Mouse (Mus musculus) urinary bladder, postnatal 25 days (tissue): ENCODE results near the gene Timeless.
"Not testable (repeated sequence)": the region's sequence is repeated elsewhere in the genome, so short reads cannot be mapped to it uniquely, and the experiment has no call there.

Experiments
- DNase-seq: peaks from one replicate; pipeline ENCODE4 v3.0.0; 2022; ENCODE audit warnings: low spot score

Timeless gene

DNA sequence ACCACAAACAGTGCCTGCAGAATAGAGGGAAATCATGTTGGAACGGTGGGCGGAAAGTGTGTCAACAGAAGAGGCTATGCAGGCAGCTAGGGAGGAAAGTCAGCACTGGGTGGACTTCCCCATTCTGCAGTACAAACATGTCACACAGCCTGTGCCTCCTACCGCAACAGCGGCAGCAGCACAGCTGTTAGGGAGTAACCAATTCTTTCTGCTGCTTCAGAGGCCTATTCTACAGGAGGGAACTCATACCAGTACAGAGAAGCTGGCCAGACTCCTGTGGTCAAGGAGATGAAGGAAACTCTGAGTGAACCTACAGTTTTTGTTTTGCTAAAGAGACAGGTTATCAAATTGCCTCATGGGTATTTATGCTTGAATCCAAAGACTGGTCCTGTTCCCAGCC lies 27.1 kb downstream of the Timeless start:
- DNase-seq: no peak

DNA sequence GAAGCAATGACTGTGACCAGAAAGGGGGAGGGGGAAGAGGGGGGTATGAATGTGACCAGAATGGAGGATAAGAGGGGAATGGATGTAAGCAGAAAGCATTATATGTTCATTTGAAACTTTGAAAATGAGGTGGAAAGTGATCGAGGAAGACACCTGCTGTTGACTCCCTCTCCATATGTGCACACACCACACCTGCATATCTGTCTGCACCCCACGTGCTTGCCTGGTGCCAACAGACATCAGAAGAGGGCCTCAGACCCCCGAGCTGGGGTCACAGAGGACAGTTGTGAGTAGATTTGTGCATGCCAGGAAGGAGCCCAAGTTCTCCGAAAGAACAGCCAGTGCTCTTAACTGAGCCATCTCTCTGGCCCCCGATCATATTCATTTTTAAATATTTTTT lies 28.1 kb downstream of the Timeless start:
- DNase-seq: no peak

DNA sequence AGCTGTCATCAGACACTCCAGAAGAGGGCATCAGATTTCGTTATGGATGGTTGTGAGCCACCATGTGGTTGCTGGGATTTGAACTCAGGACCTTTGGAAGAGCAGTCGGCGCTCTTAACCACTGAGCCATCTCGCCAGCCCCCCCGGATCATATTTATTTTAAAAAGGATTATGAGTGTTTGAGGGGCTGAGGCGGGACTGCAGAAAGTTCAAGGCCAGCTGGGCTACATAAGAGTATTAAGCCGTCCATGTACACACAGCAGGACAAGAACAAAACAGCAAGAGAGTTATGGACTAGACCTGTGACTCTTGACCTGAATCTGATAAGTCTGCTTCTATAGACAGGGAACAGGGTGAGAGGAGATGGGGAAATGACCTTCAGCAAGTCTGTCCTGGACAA lies 28.5 kb downstream of the Timeless start:
- DNase-seq: not testable (repeated sequence)

DNA sequence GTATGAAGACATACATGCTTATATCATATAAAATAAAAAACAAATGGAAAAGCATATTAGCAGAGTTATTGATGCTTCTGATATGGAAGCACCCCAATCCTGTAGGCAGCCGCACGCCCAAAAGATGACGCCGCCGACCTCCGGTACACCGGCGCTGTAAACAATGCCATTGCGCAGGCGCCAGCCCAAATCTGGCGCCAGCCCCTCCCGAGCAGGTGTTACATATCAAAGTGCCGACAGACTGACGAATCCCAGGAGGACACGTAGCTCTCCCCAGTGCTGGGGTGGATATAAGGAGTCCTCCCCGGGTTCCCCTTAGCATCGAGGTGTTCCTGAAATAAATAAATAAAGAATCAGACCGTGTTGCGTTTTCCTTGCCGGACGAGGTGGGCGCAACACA lies 30.4 kb downstream of the Timeless start:
- no peak for DNase-seq

DNA sequence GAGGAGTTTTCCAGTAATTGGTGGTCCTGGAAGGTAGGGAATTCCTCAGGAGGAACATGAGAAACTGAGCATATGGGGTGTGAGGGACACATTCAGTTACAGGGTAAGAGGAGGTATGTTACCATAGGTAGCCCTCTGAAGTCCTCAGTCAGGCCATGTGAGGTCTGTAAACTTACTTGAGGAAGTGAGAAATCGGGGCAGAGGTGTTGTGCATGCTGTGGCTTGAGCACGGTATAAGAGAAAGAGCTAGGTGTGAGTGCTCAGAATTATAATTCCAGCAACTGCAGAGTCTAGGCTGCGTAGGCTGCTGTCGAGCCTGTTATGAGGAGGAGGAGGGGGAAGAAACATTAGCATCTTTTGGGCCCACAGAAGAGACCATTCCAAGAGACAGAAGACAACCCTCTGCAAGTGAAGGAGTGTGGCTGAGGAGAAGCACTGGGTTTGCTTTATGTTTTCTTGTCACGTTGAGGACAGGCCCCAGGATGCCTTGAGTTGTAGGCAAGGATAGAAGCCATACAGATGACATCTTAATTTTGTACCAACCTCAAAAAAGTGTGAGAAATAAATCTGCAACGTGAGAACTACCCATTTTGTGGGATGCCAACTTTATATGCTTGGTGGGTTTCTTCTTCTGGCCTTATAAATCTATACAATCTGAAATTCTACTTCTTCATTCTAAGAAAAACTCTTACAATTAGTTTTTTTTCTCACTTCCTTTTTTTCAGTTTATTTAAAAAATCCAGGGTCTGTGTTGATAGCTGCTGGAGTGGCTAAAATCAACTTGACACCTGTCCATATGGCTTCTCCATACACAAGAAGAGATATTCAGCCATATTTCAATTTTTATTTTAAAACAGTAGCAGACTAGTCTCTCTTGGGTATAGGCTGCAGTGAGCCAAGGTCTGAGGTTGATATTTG lies 31.8 kb downstream of the Timeless start:
- no peak for DNase-seq

DNA sequence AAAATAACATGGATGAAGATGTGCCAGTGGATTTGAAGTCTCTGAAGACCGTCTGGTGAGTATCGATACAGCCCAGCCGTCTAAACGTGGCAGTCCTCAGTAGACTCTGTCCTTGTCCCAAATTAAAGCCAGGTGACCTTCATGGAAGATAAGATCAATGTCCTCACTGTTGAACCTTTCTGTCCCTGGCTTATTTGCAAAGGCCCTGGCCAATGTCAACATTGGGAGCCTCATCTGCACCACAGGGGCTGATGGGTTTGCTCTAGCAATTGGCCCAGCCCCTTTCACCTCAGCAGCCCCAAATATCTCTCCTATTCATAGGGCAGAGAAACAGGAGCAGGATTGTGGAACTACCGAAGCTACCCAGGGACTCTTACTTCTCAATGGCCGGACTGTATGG lies 36.5 kb downstream of the Timeless start, which contains the start of gene Apof:
Gene Apof, plus strand, starts transcription at position 301 of the 400 bp plus-strand sequence.
- DNase-seq: no peak

DNA sequence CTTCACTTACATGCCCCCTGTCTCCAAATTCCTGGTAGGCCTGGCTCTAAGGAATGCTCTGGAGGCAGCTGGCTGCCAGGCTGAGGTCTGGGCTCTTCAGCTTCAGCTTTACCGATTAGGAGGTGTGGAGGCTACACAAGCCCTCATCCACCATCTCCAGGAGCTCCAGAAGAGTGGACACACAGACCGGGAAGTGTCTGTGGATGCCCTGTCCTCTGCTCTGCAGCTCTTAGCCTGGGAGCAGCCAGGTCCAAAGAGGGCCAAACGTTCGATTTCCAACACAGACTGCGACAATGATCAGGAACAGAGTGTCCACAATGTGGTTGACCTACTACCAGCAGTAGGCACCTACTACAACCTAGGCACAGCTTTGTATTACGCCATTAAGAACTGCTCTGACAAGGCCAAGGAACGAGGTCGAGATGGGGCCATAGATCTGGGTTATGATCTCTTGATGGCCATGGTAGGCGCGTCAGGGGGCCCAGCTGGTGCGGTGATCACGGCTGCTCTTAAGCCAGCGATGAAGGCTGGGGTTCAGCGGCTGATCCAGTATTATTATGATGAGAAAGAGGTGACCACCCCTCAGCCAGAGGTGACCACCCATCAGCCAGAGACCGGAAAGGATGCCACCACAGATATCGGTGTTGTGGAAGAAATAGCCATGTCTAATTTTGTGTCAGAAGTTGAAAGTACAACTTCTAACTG lies 37.5 kb downstream of the Timeless start:
- DNase-seq: no peak

DNA sequence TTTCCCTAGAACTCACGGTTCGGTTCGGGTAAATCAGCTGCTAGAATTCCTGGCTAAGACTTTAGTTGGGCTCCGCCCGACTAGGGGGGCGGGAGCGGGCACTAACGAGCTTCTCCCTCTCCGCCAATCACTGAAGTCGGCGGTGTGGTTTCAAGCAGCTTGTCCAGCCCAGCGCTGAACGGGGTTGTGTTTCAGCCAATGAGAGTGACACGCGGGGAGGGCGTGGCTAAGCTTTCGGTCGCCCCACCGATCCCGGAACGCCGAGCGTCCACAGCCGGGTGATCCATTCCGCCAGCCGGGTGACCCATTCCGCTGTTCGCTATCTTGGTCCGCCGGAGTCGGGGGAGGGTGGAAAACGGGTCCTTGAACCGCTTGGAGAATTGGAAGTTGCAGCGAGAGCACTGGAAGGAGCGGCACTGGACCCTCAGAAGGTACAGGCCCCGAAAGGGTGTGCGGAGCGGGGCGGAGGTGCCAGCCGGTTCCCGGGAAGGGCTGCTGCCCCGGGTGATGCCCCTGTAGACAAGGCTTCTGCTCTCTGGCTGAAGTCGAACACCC lies 38.5 kb downstream of the Timeless start, which contains the start of gene Stat2:
Gene Stat2, plus strand, starts transcription at position 273 of the 555 bp plus-strand sequence.
- DNase-seq: peak; percentile 93

DNA sequence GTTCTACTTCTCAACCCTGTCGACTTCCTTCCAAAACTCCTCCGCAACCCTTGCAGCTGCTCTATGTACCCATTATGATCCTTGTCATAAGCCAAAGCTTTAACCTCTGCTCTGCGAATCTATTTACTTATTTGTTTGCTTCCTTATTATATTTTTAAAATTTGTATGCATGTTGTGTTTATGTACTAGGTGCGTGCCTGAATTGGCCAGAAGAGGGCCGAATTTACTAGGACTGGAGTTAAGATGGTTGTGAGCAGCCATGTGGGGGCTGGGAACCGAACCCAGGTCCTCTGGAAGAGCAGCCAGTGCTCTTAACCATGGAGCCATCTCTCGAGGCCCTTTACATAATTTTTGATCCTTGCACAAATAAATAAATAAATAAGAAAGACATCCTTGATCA lies 39.0 kb downstream of the Timeless start:
- no peak for DNase-seq

DNA sequence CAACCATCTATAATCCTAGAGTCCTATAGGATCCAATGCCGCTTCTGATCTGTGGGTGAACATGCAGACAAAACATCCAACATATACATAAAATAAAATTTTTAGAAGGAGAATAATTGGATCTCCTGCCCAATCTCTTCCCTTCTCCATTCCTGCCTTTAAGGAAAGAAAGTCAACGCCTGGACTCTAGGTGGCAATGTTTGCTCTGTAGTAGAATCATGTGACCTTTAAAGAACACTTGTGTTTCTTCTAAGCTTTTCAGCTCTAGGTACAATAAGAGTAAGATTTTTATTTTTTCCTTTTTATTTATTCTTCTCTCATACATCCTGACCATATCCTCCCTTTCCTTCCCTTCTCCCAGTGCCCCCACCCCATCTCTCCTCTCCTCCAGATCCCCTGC lies 40.0 kb downstream of the Timeless start:
- no peak for DNase-seq

DNA sequence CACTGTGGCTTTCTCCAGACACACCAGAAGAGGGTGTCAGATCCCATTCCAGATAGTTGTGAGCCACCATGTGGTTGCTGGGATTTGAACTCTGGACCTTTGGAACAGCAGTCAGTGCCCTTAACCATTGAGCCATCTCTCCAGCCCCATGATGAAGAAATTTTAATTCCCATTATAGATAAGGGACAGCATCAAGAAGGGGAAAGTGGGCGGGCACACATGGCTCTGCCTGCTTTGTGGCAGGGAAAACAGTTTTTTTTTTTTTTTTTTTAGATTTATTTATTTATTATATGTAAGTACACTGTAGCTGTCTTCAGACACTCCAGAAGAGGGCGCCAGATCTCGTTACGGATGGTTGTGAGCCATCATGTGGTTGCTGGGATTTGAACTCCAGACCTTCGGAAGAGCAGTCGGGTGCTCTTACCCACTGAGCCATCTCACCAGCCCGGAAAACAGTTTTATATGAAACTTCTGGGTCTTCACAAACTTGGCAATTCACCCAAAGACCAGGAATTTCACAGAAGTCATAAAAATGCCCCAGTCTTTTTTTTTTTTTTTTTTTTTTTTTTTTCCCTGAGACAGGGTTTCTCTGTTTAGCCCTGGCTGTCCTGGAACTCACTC lies 41.1 kb downstream of the Timeless start:
- DNase-seq: not testable (repeated sequence)

DNA sequence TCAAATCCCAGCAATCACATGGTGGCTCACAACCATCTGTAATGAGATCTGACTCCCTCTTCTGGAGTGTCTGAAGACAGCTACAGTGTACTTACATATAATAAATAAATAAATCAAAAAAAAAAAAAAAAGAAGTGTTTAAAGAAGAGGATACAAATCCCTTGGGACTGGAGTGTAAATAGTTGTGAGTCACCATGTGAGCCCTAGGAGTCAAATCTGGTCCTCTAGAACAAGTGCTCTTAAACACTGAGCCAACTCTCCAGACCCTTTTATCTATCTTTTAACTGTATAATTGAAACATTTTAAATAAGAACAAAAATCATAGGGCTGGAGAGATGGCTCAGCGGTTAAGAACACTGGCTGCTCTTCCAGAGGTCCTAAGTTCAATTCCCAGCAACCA lies 43.5 kb downstream of the Timeless start:
- DNase-seq: not testable (repeated sequence)

DNA sequence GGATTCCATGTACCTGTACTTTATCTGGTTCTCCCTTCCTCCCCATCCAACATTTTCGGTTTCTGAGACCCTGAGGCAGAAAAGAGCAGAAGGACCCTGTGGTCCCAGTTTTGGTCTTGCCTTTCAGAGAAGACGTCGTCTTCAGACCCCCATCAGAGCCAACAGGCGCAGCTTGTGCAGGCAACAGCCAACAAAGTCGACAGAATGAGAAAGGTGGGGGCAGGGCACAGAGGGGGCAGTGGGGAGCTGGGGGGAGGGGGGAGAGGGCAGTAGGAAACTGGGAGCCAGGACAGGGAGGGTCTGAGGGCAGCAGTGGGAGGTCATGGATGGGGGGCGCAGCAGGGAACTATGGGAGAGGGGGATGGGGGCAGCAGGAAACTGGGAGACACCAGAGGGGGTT lies 46.3 kb downstream of the Timeless start:
- no peak for DNase-seq

DNA sequence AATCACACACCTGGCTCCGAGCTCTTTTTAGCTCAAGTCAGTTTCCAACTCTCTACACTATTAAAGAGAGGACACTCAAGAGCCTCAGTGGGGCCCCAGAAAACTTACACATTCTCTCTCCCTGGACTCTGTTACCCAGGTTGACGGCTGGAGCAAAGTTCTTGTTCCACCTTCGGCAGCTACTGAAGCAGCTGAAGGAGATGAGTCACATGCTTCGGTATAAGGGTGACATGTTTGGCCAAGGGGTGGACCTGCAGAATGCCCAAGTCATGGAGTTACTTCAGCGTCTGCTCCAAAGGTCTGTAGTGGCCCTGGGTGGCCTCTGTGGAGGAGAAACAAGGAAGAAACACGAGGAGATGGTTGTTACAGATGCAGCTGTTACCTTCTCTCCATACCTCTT lies 49.1 kb downstream of the Timeless start:
- no peak for DNase-seq

DNA sequence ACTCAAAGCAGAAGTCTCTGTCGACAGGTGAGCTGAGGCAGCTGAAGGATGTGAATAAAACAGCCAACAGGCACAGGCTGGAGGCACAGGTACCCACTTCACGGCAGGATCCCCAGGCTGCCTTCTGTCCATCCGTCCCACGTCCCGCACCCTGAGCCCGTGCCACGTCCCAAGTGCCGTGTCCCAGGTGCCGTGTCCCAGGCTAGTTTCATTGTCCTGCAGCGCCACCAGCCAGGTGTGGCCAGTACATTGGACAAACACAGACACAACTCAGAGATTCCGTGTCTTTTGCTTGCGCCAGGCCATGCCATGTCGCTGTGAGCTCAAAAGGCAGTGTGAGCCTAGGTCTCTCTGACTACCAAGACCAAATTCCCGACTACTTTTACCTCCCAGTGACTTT lies 49.8 kb downstream of the Timeless start:
- no peak for DNase-seq

DNA sequence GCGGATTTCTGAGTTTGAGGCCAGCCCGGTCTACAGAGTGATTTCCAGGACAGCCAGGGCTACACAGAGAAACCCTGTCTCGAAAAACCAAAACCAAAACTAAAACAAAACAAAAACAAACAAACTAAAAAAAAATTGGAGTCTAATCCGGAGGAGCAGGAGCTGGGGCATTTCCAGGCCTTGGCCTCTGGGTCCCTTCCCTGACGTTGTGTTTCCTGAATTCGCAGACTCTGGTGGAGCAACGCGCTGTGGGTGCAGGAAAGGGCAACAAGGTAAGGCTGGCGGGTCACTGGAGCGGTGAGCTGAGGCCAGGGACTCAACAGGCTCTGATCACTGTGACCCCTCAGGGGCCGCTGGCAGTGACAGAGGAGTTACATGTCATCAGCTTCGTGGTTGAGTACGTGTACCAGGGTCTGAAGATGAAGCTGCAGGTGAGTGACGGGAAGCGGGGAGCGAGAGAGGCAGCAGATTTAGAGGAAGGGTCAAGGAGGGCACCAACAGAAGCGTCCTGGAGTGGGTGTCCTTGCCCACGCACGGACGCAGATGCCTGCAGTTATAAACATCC lies 51.1 kb downstream of the Timeless start:
- DNase-seq: no peak

DNA sequence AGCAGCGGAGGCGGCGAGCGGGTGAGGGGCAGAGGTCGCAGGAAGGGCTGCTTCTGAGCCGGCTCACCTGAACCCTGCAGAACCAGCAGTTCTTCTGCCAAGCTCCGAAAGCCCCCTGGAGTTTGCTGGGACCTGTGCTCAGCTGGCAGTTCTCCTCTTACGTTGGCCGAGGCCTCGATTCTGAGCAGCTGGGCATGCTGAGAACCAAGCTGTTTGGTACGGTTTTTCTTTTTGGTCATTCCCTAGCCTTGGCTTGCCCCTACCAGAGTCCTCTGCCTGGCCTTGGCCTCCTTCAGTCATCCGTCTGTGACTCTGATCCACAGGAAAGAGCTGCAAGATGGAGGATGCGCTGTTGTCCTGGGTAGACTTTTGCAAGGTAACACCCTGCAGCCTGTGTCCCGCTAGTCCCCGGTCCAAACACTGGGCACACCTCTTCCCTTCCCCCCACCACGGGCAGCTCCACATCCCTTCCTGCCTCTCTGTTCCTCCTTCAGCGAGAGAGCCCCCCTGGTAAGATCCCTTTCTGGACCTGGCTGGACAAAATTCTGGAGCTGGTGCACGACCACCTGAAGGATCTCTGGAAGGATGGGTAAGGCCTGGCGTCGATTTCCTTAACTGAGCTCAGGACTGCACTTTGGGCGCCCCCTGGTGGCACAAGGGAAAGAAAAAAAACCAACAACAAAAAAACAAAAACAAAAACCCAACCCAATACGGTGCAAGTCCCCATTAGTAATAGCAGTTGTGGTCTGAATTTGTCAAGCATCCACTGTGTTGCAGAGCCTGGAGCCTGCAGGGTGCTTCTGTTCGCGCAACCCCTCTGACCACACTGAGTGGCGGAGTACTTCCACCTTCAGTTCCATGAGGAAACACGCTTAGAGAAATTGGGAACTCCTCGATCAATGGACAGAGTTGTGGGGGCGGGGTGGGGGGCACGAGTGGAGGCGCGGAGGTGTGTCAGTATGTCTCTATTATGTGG lies 52.0 kb downstream of the Timeless start:
- peak; percentile 71 for DNase-seq

DNA sequence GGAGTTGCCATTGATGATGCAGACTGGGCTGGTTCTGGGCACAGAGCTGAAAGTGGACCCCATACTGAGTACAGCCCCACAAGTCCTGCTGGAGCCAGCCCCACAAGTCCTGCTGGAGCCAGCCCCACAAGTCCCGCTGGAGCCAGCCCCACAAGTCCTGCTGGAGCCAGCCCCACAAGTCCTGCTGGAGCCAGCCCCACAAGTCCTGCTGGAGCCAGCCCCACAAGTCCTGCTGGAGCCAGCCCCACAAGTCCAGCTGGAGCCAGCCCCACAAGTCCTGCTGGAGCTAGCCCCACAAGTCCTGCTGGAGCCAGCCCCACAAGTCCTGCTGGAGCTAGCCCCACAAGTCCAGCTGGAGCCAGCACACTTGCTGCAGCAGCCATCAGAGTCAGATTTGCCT lies 58.7 kb downstream of the Timeless start:
- DNase-seq: not testable (repeated sequence)

DNA sequence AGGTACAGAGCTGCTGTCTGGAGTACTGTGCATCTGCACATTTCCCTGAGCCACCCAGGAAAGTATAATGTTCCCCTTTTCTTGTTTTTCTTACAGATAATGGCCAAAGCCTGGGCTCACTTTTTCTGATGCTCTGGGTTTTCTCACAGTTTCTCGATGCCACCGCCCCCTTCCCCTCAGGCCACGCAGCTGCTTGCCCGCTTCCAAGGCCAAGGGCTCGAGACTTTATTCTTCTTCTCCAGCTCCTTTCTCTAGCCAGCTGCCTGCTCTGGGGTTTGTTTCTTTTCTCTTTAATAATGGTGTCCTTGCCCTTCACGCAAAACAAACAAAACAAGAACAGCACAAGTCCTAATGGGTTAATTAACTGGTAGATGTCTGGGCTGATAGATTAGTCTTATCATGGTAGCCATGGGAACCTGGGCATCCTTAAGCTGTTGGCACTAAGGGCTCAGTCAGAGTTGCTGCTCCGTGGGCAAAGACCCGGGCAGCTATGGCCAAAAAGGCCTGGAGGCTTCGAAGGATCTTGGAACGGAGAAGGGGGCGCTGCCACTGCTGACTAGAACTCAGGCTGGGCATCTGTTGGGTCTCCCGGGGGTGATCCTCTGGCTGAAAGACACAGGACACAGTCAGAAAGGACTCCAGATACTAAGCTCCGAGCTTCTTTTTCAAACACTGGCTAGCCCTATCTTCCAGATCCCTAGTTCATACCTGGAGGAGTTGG lies 64.7 kb downstream of the Timeless start:
- no peak for DNase-seq

DNA sequence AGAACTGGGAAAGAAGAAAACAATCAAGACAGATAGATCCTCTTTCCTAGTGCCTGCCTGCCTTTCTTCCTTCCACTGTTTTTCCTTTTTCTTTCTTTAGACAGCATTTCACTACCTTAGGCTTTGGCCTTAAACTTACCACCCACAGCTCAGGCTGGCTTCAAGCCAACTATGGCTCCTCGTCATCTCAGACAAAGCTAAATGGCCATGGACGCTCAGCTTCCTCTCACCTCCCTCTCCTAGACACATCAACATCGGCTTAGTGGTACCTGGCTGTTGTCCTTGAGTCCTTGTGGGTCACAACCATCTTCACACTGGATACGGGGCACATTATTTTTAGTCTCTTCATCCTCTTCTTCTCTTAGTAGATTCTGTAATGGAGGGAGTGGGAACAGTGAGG lies 65.4 kb downstream of the Timeless start:
- no peak for DNase-seq
